ENCODE assay signal across 10 mouse cellular contexts in genomic region chr3:144207498-144207897, GRCm38 (mm10). TPM values are rescaled to one million over a fixed set of nuclear protein-coding genes. Genes with fewer than 3 reads are reported as not detected.
DNase-seq lines count a peak whose midpoint lies in the region; ATAC-seq and TF ChIP-seq lines count a peak whose summit lies in the region.
"Had no signal": no experiment of that assay in that cellular context is flagged by ENCODE, and none has a peak within 500 bp of the region (broad histone marks: within the 10 kb centered on the region; RNA-seq: fewer than 3 reads in every experiment).

No protein-coding gene starts in this region.

- ATAC-seq in forebrain, embryonic 11.5 days (replicated peaks; ENCODE audit: low FRiP score): no peak
- ATAC-seq in forebrain, embryonic 13.5 days: no peak
- ATAC-seq in midbrain, embryonic 11.5 days (ENCODE audit: low FRiP score): no peak
- no peak for ATAC-seq in lung, postnatal 0 days
- ATAC-seq: Patski had no signal

- peaks cover 2% of the 10 kb centered on the region; the same call in 1 of the 2 replicates for H3K4me1 ChIP-seq in forebrain, embryonic 11.5 days (replicated peaks; ENCODE audit: control insufficient read depth, insufficient read depth, low read length)
- H3K4me1 ChIP-seq in forebrain, embryonic 13.5 days: peaks cover 12% of the 10 kb centered on the region
- H3K4me1 ChIP-seq in midbrain, embryonic 11.5 days (ENCODE audit: control insufficient read depth, insufficient read depth, low read length): peaks cover 3% of the 10 kb centered on the region; the same call in 1 of the 2 replicates
- H3K4me1 ChIP-seq in midbrain, embryonic 10.5 days: peaks cover 8% of the 10 kb centered on the region
- H3K4me1 ChIP-seq in lung, postnatal 0 days (ENCODE audit: insufficient read depth, low read depth, low read length): no peaks in the 10 kb centered on the region

- peak; percentile 53 for TF ChIP-seq EP300 in lung, postnatal 0 days (IDR thresholded peaks at IDR 0.05)

- H3K4me2 ChIP-seq in forebrain, embryonic 11.5 days (ENCODE audit: low read depth, low read length, severe bottlenecking): no peak overlapping the region
- H3K4me2 ChIP-seq in forebrain, embryonic 13.5 days: no peak overlapping the region
- no peak overlapping the region for H3K4me2 ChIP-seq in midbrain, embryonic 11.5 days
- no peak overlapping the region for H3K4me2 ChIP-seq in lung, postnatal 0 days (replicated peaks; ENCODE audit: low read depth, low read length)
- H3K4me2 ChIP-seq: heart, embryonic 13.5 days had no signal

- H3K27ac ChIP-seq in forebrain, embryonic 11.5 days (ENCODE audit: low read depth, low read length): no peak overlapping the region
- no peak overlapping the region for H3K27ac ChIP-seq in forebrain, embryonic 13.5 days
- H3K27ac ChIP-seq in midbrain, embryonic 11.5 days (ENCODE audit: low read depth, low read length): no peak overlapping the region
- no peak overlapping the region for H3K27ac ChIP-seq in midbrain, embryonic 10.5 days (replicated peaks)
- H3K27ac ChIP-seq in lung, postnatal 0 days (ENCODE audit: low read length): no peak overlapping the region
- H3K27ac ChIP-seq: heart, embryonic 13.5 days had no signal

- peak; percentile 79 for TF ChIP-seq CTCF in lung, postnatal 0 days (IDR thresholded peaks at IDR 0.05)

- WGBS in forebrain, embryonic 11.5 days: 39% methylated on average over 5 of the region's 5 CpGs
- 37% methylated on average over 5 of the region's 5 CpGs for WGBS in forebrain, embryonic 13.5 days
- 43% methylated on average over 5 of the region's 5 CpGs for WGBS in midbrain, embryonic 11.5 days
- 44% methylated on average over 5 of the region's 5 CpGs for WGBS in midbrain, embryonic 10.5 days
- 43% methylated on average over 5 of the region's 5 CpGs for WGBS in lung, postnatal 0 days

- no peak overlapping the region for H3K4me3 ChIP-seq in forebrain, embryonic 11.5 days (ENCODE audit: low read depth, low read length)
- no peak overlapping the region for H3K4me3 ChIP-seq in forebrain, embryonic 13.5 days
- H3K4me3 ChIP-seq in midbrain, embryonic 11.5 days (ENCODE audit: low read depth, low read length): no peak overlapping the region
- H3K4me3 ChIP-seq in midbrain, embryonic 10.5 days: no peak overlapping the region
- no peak overlapping the region for H3K4me3 ChIP-seq in lung, postnatal 0 days (ENCODE audit: low read depth, low read length)
- H3K4me3 ChIP-seq: heart, embryonic 13.5 days had no signal

- no peaks in the 10 kb centered on the region for H3K9me3 ChIP-seq in forebrain, embryonic 11.5 days (ENCODE audit: control insufficient read depth, low read length)
- no peaks in the 10 kb centered on the region for H3K9me3 ChIP-seq in forebrain, embryonic 13.5 days (replicated peaks)
- H3K9me3 ChIP-seq in midbrain, embryonic 11.5 days (ENCODE audit: control insufficient read depth, low read length): no peaks in the 10 kb centered on the region
- no peaks in the 10 kb centered on the region for H3K9me3 ChIP-seq in midbrain, embryonic 10.5 days (replicated peaks)
- no peaks in the 10 kb centered on the region for H3K9me3 ChIP-seq in lung, postnatal 0 days (ENCODE audit: low read length)
- H3K9me3 ChIP-seq: heart, embryonic 13.5 days had no signal

- H3K36me3 ChIP-seq in forebrain, embryonic 11.5 days (ENCODE audit: control insufficient read depth, insufficient read depth, low read length): no peaks in the 10 kb centered on the region
- no peaks in the 10 kb centered on the region for H3K36me3 ChIP-seq in forebrain, embryonic 13.5 days (ENCODE audit: poor library complexity, severe bottlenecking)
- no peaks in the 10 kb centered on the region for H3K36me3 ChIP-seq in midbrain, embryonic 11.5 days (ENCODE audit: control insufficient read depth, insufficient read depth, low read length)
- H3K36me3 ChIP-seq in midbrain, embryonic 10.5 days: no peaks in the 10 kb centered on the region
- H3K36me3 ChIP-seq in lung, postnatal 0 days (ENCODE audit: insufficient read depth, low read length): no peaks in the 10 kb centered on the region
- H3K36me3 ChIP-seq: heart, embryonic 13.5 days had no signal

- 0 out of 2 replicates have a peak, but pooled peaks cover 2% of the 10 kb centered on the region for H3K27me3 ChIP-seq in forebrain, embryonic 11.5 days (ENCODE audit: control insufficient read depth, insufficient read depth, low read length)
- peaks cover 10% of the 10 kb centered on the region; the same call in 1 of the 2 replicates for H3K27me3 ChIP-seq in forebrain, embryonic 13.5 days
- H3K27me3 ChIP-seq in midbrain, embryonic 11.5 days (ENCODE audit: control insufficient read depth, insufficient read depth, low read length): no peaks in the 10 kb centered on the region
- H3K27me3 ChIP-seq in midbrain, embryonic 10.5 days (ENCODE audit: low read depth, poor library complexity, severe bottlenecking): no peaks in the 10 kb centered on the region
- no peaks in the 10 kb centered on the region for H3K27me3 ChIP-seq in lung, postnatal 0 days (replicated peaks; ENCODE audit: insufficient read depth, low read length)
- H3K27me3 ChIP-seq: heart, embryonic 13.5 days; Patski had no signal

- no peak overlapping the region for H3K9ac ChIP-seq in forebrain, embryonic 11.5 days (ENCODE audit: low read length)
- no peak overlapping the region for H3K9ac ChIP-seq in forebrain, embryonic 13.5 days
- no peak overlapping the region for H3K9ac ChIP-seq in midbrain, embryonic 11.5 days (ENCODE audit: low read length)
- no peak overlapping the region for H3K9ac ChIP-seq in lung, postnatal 0 days (replicated peaks; ENCODE audit: low read depth)
- H3K9ac ChIP-seq: heart, embryonic 13.5 days had no signal

- peak; percentile 66 for DNase-seq in forebrain, embryonic 11.5 days (ENCODE audit: low spot score)
- peak; percentile 89 for DNase-seq in midbrain, embryonic 11.5 days (ENCODE audit: low spot score, missing footprints)
- no peak for DNase-seq in midbrain, embryonic 10.5 days (ENCODE audit: low spot score)
- DNase-seq in brain, adult 2 months (ENCODE audit: low read depth, low spot score): peak; percentile 77
- peak; percentile 25 to 53 for DNase-seq in heart, adult 9 months (ENCODE audit: low spot score in 2 of 2)
- DNase-seq in lung, postnatal 0 days (ENCODE audit: low spot score): peak; percentile 89
- DNase-seq in thymus, postnatal 10 days (ENCODE audit: low spot score in 2 of 2): peak; percentile 46 to 72

RNA-seq across cellular contexts. Expression of gene Lmo4, which starts 2.5 kb away (rescaled TPM):
- polyA plus RNA-seq in forebrain, embryonic 11.5 days (2014; fragmentation: Nextera tagmentation; extraction: Ambion mirVana): 50.4 and 52.8 TPM in 2 replicates
- polyA plus RNA-seq in forebrain, embryonic 13.5 days (2015; fragmentation: Nextera tagmentation; extraction: Ambion mirVana): 66.6 and 90.8 TPM in 2 replicates
- 41.5 and 49.0 TPM in 2 replicates for polyA plus RNA-seq in midbrain, embryonic 11.5 days (2014; fragmentation: Nextera tagmentation; extraction: Ambion mirVana)
- 26.8 and 27.4 TPM in 2 replicates for polyA plus RNA-seq in midbrain, embryonic 10.5 days (2016; fragmentation: Nextera tagmentation; extraction: Ambion mirVana)
- 62.8 and 65.3 TPM in 2 replicates for polyA plus RNA-seq in lung, postnatal 0 days (2015; fragmentation: Nextera tagmentation; extraction: Ambion mirVana)
